Mouse (Mus musculus) embryonic facial prominence, embryonic 15.5 days (tissue): ENCODE measurements around the gene Actrt2. TPM values are rescaled to one million over a fixed set of nuclear protein-coding genes. Genes with fewer than 3 reads are reported as not detected.

ENCODE experiments used
- ATAC-seq: fragments of 200-750 bp; cut with Nextera tagmentation; 2 replicates; pipeline ENCODE4 v1.8.0; 2017; ENCODE audit warnings: low read depth, moderate TSS enrichment; ENCODE audit not compliant: insufficient number of reproducible peaks, low FRiP score, low TSS enrichment
- H3K27ac ChIP-seq: fragments of 300-500 bp; sonication (generic); replicated peaks from 2 replicates; pipeline ENCODE4 v1.5.1; 2015; ENCODE audit warnings: mild to moderate bottlenecking, inconsistent platforms
- H3K27me3 ChIP-seq: fragments of 300-500 bp; sonication (generic); 2 replicates; pipeline ENCODE4 v1.6.1; 2015; ENCODE audit warnings: inconsistent platforms
- H3K36me3 ChIP-seq: fragments of 300-500 bp; sonication (generic); 2 replicates; pipeline ENCODE4 v1.6.1; 2015; ENCODE audit warnings: mild to moderate bottlenecking, inconsistent platforms
- H3K4me1 ChIP-seq: fragments of 300-500 bp; sonication (generic); 2 replicates; pipeline ENCODE4 v1.6.1; 2015; ENCODE audit warnings: inconsistent platforms
- H3K4me2 ChIP-seq: fragments of 300-500 bp; sonication (generic); replicated peaks from 2 replicates; pipeline ENCODE4 v1.6.1; 2015; ENCODE audit warnings: mild to moderate bottlenecking, inconsistent platforms
- H3K4me3 ChIP-seq: fragments of 300-500 bp; sonication (generic); replicated peaks from 2 replicates; pipeline ENCODE4 v1.5.1; 2015; ENCODE audit warnings: mild to moderate bottlenecking, inconsistent platforms
- H3K9ac ChIP-seq: fragments of 300-500 bp; sonication (generic); 2 replicates; pipeline ENCODE4 v1.6.1; 2015; ENCODE audit warnings: inconsistent platforms
- H3K9me3 ChIP-seq: fragments of 300-500 bp; sonication (generic); replicated peaks from 2 replicates; pipeline ENCODE4 v1.6.1; 2016; ENCODE audit warnings: inconsistent platforms
- WGBS: fragments of 180-500 bp; shearing (Covaris S2); methylation state at CpG from one replicate; pipeline ENCODE4 v1.1.7; 2015; 5-methylcytosine and 5-hydroxymethylcytosine counted together
- polyA plus RNA-seq: library from polyadenylated mRNA; unstranded; fragments of >200 nt; fragmentation: Nextera tagmentation; extraction: Ambion mirVana; gene quantifications from 2 replicates; pipeline ENCODE4 v1.2.1, GENCODE M21; 2015

Gene Actrt2
- polyA plus RNA-seq, 1 experiment from 2014 or later, result not detected

GRCm38 (mm10) chr4:154702186-154702585 is 34.5 kb upstream of the Actrt2 start:
- no peaks in the 10 kb centered on the region for H3K9me3 ChIP-seq
- no peaks in the 10 kb centered on the region for H3K36me3 ChIP-seq
- no peak overlapping the region for H3K27ac ChIP-seq
- no peak overlapping the region for H3K4me2 ChIP-seq
- ATAC-seq, result no peak
- no peak overlapping the region for H3K4me3 ChIP-seq
- H3K4me1 ChIP-seq, result no peaks in the 10 kb centered on the region
- peaks cover 10% of the 10 kb centered on the region for H3K27me3 ChIP-seq
- 75% methylated on average over 6 of the region's 6 CpGs for WGBS
- no peak overlapping the region for H3K9ac ChIP-seq

DNA sequence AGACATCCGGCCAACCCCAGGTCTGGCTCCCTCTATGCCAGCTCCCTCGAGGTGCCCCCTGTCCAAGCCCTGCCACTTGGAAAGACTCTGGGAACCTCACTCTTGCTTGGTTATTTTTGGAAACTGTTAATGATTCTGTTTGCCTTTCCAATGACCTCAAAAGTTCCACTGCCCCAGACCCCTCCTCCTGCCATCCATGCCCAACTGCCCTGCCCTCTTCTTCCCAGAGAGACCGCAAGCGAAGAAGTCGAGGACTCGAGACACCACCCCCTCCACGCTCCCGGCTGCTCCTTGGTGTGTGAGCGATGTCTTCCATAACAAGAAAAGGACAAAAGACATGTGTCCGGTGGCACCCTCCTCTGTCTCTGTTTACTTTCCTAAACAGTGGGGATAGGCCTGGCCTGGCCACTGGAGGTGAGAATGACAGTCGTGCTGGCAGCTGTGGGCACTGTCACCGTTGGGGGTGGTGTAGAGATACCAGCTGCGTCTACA is 33.3 kb upstream of the Actrt2 start:
- Histone ChIP-seq H3K27me3 (peaks cover 8% of the 10 kb centered on the region), H3K27ac (no peak overlapping the region), H3K4me1 (no peaks in the 10 kb centered on the region), H3K36me3 (no peaks in the 10 kb centered on the region), H3K9ac (no peak overlapping the region), H3K4me3 (no peak overlapping the region), H3K9me3 (no peaks in the 10 kb centered on the region), H3K4me2 (no peak overlapping the region)
- 86% methylated on average over 13 of the region's 13 CpGs for WGBS
- ATAC-seq, result no peak

- H3K36me3 ChIP-seq, result no peaks in the 10 kb centered on the region
- ATAC-seq, result no peak
- no peak overlapping the region for H3K27ac ChIP-seq
- WGBS, result 88% methylated on average over 6 of the region's 6 CpGs
- H3K27me3 ChIP-seq, result peaks cover 4% of the 10 kb centered on the region
- no peak overlapping the region for H3K9ac ChIP-seq
- H3K9me3 ChIP-seq, result no peaks in the 10 kb centered on the region
- H3K4me1 ChIP-seq, result no peaks in the 10 kb centered on the region
- H3K4me3 ChIP-seq, result no peak overlapping the region
- H3K4me2 ChIP-seq, result no peak overlapping the region
Observed at GRCm38 (mm10) chr4:154700436-154700835, 32.8 kb upstream of the Actrt2 start.

DNA sequence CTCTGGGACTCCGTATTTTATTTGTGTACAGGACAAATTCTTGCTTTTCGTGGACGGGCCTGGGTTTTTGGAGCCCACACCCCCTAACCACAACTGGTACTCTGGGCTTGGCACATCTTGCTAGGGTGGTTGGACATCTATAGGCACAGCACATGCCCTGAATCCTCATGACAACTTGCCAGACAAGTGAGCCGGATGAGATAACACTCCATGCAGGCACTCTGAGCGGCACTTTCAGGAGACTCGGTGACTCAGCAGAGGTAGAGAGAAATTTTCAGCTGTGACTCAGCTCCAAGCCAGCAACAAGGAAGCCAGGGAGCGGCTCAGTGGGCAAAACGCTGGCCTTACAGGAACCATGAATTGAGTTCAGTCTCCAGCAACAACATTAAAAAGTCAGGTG is 31.6 kb upstream of the Actrt2 start:
- no peak for ATAC-seq
- Histone ChIP-seq H3K4me1 (no peaks in the 10 kb centered on the region), H3K27ac (no peak overlapping the region)

GRCm38 (mm10) chr4:154698631-154699030 is 31.0 kb upstream of the Actrt2 start:
- H3K27ac ChIP-seq, result no peak overlapping the region
- H3K9ac ChIP-seq, result no peak overlapping the region
- 96% methylated on average over 1 of the region's 1 CpGs for WGBS
- 0 out of 2 replicates have a peak, but pooled peaks cover 7% of the 10 kb centered on the region for H3K27me3 ChIP-seq
- no peak overlapping the region for H3K4me2 ChIP-seq
- no peaks in the 10 kb centered on the region for H3K36me3 ChIP-seq
- no peak overlapping the region for H3K4me3 ChIP-seq
- no peaks in the 10 kb centered on the region for H3K4me1 ChIP-seq
- ATAC-seq, result no peak
- H3K9me3 ChIP-seq, result no peaks in the 10 kb centered on the region

More for the DNA sequence above, 31.6 kb upstream of the Actrt2 start:
- WGBS, result 72% methylated on average over 8 of the region's 8 CpGs
- Histone ChIP-seq H3K4me3 (no peak overlapping the region), H3K27me3 (0 out of 2 replicates have a peak, but pooled peaks cover 7% of the 10 kb centered on the region), H3K36me3 (no peaks in the 10 kb centered on the region), H3K9ac (no peak overlapping the region), H3K9me3 (no peaks in the 10 kb centered on the region), H3K4me2 (no peak overlapping the region)

GRCm38 (mm10) chr4:154698021-154698590 is 30.4 kb upstream of the Actrt2 start:
- Histone ChIP-seq H3K36me3 (no peaks in the 10 kb centered on the region), H3K27ac (no peak overlapping the region), H3K9ac (no peak overlapping the region), H3K4me2 (no peak overlapping the region), H3K4me3 (no peak overlapping the region), H3K27me3 (0 out of 2 replicates have a peak, but pooled peaks cover 7% of the 10 kb centered on the region), H3K9me3 (no peaks in the 10 kb centered on the region), H3K4me1 (no peaks in the 10 kb centered on the region)
- no peak for ATAC-seq
- WGBS, result 71% methylated on average over 16 of the region's 16 CpGs

GRCm38 (mm10) chr4:154697476-154697875 is 29.8 kb upstream of the Actrt2 start:
- Histone ChIP-seq H3K4me2 (no peak overlapping the region), H3K27ac (no peak overlapping the region), H3K4me1 (no peaks in the 10 kb centered on the region), H3K36me3 (no peaks in the 10 kb centered on the region), H3K4me3 (no peak overlapping the region), H3K9ac (no peak overlapping the region), H3K9me3 (no peaks in the 10 kb centered on the region), H3K27me3 (0 out of 2 replicates have a peak, but pooled peaks cover 7% of the 10 kb centered on the region)
- WGBS, result 68% methylated on average over 5 of the region's 5 CpGs
- no peak for ATAC-seq

DNA sequence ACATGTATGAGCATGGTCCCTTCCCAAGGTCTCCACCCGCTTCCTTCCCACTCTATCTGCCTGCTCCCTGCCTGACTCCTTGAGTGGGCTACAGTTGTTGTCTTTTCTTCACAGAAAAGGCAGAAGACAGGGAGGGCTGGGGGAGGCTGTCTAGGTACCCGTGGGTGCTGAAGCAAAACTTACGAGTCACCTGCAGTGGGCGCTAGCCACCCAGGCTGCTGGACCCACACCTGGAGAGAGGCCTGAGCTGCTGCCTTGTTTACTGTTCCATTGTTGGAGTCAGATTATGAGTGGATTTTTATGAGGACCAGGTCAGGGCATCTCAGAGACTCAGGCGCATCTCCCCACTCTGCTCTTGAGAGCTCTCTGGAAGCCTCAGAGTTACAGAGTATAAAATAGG is 28.9 kb upstream of the Actrt2 start:
- Histone ChIP-seq H3K4me1 (no peaks in the 10 kb centered on the region), H3K27me3 (0 out of 2 replicates have a peak, but pooled peaks cover 5% of the 10 kb centered on the region), H3K4me2 (no peak overlapping the region), H3K9ac (no peak overlapping the region), H3K4me3 (no peak overlapping the region), H3K9me3 (no peaks in the 10 kb centered on the region), H3K27ac (no peak overlapping the region), H3K36me3 (no peaks in the 10 kb centered on the region)
- WGBS, result 73% methylated on average over 5 of the region's 5 CpGs
- ATAC-seq, result no peak

DNA sequence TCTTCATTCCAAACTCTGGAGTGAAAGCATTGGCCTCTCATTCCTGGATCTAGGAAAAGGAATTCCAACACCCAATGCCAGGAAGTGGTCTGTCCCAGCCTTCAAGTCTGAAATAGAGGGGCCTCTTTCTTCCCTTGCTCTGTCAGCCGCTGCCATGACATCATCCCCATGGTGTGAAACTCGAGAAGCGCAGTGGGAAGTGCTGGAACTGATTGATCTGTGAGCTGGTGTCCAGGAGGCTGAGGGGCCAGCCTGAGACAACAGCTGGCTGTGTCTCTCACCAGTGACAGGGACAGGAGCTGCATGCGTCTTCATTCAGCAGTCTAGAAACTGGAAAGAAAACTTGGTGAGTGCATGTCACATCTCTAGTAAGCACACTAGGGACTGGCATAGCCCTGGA is 28.5 kb upstream of the Actrt2 start:
- Histone ChIP-seq H3K4me2 (no peak overlapping the region), H3K36me3 (no peaks in the 10 kb centered on the region), H3K27me3 (0 out of 2 replicates have a peak, but pooled peaks cover 5% of the 10 kb centered on the region), H3K9me3 (no peaks in the 10 kb centered on the region), H3K4me1 (no peaks in the 10 kb centered on the region), H3K27ac (no peak overlapping the region), H3K4me3 (no peak overlapping the region), H3K9ac (no peak overlapping the region)
- WGBS, result 14% methylated on average over 4 of the region's 4 CpGs
- no peak for ATAC-seq

GRCm38 (mm10) chr4:154694361-154694760 is 26.7 kb upstream of the Actrt2 start:
- Histone ChIP-seq H3K9ac (no peak overlapping the region), H3K27ac (no peak overlapping the region), H3K9me3 (no peaks in the 10 kb centered on the region), H3K4me2 (no peak overlapping the region), H3K4me3 (no peak overlapping the region), H3K27me3 (0 out of 2 replicates have a peak, but pooled peaks cover 5% of the 10 kb centered on the region), H3K4me1 (no peaks in the 10 kb centered on the region), H3K36me3 (no peaks in the 10 kb centered on the region)
- 87% methylated on average over 5 of the region's 5 CpGs for WGBS
- ATAC-seq, result no peak

DNA sequence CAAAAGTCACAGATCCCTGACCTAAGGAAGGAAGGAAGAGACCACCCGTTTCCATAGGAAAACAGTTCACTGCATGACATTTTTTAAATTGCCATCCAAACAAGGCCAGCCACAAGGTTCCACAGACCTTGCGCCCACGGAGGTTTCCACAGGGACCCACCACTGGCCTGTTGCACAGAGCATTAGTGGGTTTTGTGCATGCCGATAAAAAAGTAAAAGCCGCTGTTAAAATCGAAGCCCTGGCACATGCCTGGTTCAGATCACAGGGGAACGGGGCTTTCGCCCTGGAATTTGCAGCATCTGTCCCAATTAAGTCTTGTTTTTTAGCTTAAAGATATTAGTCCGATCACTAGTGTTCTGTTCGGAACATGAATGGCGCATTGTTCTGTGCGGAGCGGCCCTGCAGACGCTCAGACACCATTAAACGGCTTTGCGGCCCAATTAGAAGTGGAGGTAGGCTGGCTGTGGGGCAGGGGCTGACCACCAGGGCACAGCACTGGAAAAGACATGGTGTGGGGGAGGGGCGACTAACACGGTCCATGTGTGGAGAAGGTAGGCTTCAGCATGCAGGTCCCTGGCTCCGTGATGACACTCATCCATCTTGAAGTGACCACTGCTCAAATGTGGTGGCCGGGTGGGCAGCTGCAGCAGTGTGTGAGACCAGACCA is 25.8 kb upstream of the Actrt2 start:
- WGBS, result 35% methylated on average over 20 of the region's 20 CpGs
- H3K27ac ChIP-seq, result no peak overlapping the region
- no peak overlapping the region for H3K4me2 ChIP-seq
- ATAC-seq, result no peak
- no peak overlapping the region for H3K4me3 ChIP-seq
- H3K36me3 ChIP-seq, result no peaks in the 10 kb centered on the region
- H3K27me3 ChIP-seq, result 0 out of 2 replicates have a peak, but pooled peaks cover 5% of the 10 kb centered on the region
- H3K4me1 ChIP-seq, result no peaks in the 10 kb centered on the region
- H3K9me3 ChIP-seq, result no peaks in the 10 kb centered on the region
- no peak overlapping the region for H3K9ac ChIP-seq
